Mouse (Mus musculus): ENCODE results near the gene Grhpr.

DNA sequence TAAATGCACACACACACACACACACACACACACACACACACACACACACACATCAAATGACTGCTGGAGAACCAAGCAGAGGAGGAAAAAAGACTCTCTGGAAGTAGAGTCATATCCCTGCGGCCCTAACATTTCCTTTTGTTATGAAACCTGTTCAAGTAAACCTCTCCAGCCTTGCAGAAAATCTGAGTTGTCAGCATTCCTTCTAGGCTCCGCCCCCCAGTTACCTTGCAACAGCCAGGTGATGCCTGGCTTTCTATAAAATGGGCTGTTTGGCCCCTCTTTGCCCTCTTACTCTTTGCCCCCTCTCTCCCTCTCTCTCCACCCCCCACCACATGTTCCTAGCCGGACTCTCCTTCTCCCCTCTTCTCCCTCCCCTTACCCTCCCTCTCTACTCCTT is 15.5 kb upstream of the Grhpr start:
- TF ChIP-seq POLR2A (IDR thresholded peaks at IDR 0.05; ENCODE audit: control insufficient read depth in 1 of 2, insufficient read depth in 1 of 2, low read depth in 1 of 2, low read length in 2 of 2, poor library complexity in 1 of 2) (no peak), USF1 (IDR thresholded peaks at IDR 0.05; ENCODE audit: low read depth, low read length) (no peak), TBP (IDR thresholded peaks at IDR 0.05; ENCODE audit: low read depth, low read length) (no peak), ZC3H11A (IDR thresholded peaks at IDR 0.05; ENCODE audit: low read depth, low read length) (no peak), EP300 (IDR thresholded peaks at IDR 0.05; ENCODE audit: low read depth in 1 of 2, low read length in 2 of 2) (no peak), E2F4 (IDR thresholded peaks at IDR 0.05; ENCODE audit: borderline replicate concordance, low read depth, low read length) (no peak), CTCF (IDR thresholded peaks at IDR 0.05 in 2 of 3, conservative IDR thresholded peaks at IDR 0.05 in 1 of 3; ENCODE audit: control insufficient read depth in 1 of 3, insufficient read depth in 1 of 3, low read depth in 2 of 3, low read length in 3 of 3, poor library complexity in 1 of 3, severe bottlenecking in 1 of 3) (no peak), CHD2 (IDR thresholded peaks at IDR 0.05; ENCODE audit: low read length) (no peak)

Data from MEL (cell line).